Mouse (Mus musculus) midbrain, embryonic 12.5 days (tissue): ENCODE data around the gene Gatad2b. TPM values are rescaled to one million over a fixed set of nuclear protein-coding genes. Genes with fewer than 3 reads are reported as not detected.

Source experiments
- ATAC-seq: fragments of 200-750 bp; cut with Nextera tagmentation; 2 replicates; pipeline ENCODE4 v1.8.0; 2017; ENCODE audit warnings: low read depth, moderate TSS enrichment, moderate library complexity; ENCODE audit not compliant: low FRiP score
- H3K27ac ChIP-seq: fragments of 300-500 bp; sonication (generic); replicated peaks from 2 replicates; pipeline ENCODE4 v1.5.1; 2016; ENCODE audit warnings: mild to moderate bottlenecking
- H3K27me3 ChIP-seq: fragments of 300-500 bp; sonication (generic); 2 replicates; pipeline ENCODE4 v1.6.1; 2016; ENCODE audit warnings: mild to moderate bottlenecking
- H3K36me3 ChIP-seq: fragments of 300-500 bp; sonication (generic); 2 replicates; pipeline ENCODE4 v1.6.1; 2016
- H3K4me1 ChIP-seq: fragments of 300-500 bp; sonication (generic); 2 replicates; pipeline ENCODE4 v1.6.1; 2016
- H3K4me2 ChIP-seq: fragments of 300-500 bp; sonication (generic); replicated peaks from 2 replicates; pipeline ENCODE4 v1.6.1; 2016; ENCODE audit warnings: mild to moderate bottlenecking, moderate library complexity
- H3K4me3 ChIP-seq: fragments of 300-500 bp; sonication (generic); 2 replicates; pipeline ENCODE4 v1.5.1; 2016; ENCODE audit warnings: mild to moderate bottlenecking
- H3K9ac ChIP-seq: fragments of 300-500 bp; sonication (generic); replicated peaks from 2 replicates; pipeline ENCODE4 v1.6.1; 2016; ENCODE audit warnings: mild to moderate bottlenecking, moderate library complexity
- H3K9me3 ChIP-seq: fragments of 300-500 bp; sonication (generic); 2 replicates; pipeline ENCODE4 v1.6.1; 2016; ENCODE audit warnings: mild to moderate bottlenecking
- WGBS: fragments of 180-500 bp; shearing (Covaris S2); methylation state at CpG from one replicate; pipeline ENCODE4 v1.1.7; 2016; 5-methylcytosine and 5-hydroxymethylcytosine counted together
- polyA plus RNA-seq: library from polyadenylated mRNA; unstranded; fragments of >200 nt; fragmentation: Nextera tagmentation; extraction: Ambion mirVana; gene quantifications from 2 replicates; pipeline ENCODE4 v1.2.1, GENCODE M21; 2016

Gatad2b gene
- polyA plus RNA-seq, 1 experiment from 2014 or later, result 15.9 TPM

GRCm38 (mm10) chr3:90371857-90372256 lies 78.9 kb downstream of the Gatad2b start:
- no peak for ATAC-seq
- Histone ChIP-seq H3K9me3 (no peaks in the 10 kb centered on the region), H3K4me2 (no peak overlapping the region), H3K27me3 (no peaks in the 10 kb centered on the region), H3K4me1 (peaks cover 12% of the 10 kb centered on the region; the same call in 1 of the 2 replicates), H3K36me3 (no peaks in the 10 kb centered on the region), H3K27ac (no peak overlapping the region), H3K4me3 (no peak overlapping the region), H3K9ac (no peak overlapping the region)
- 81% methylated on average over 7 of the region's 7 CpGs for WGBS

GRCm38 (mm10) chr3:90372817-90373216 lies 79.8 kb downstream of the Gatad2b start:
- Histone ChIP-seq H3K27ac (no peak overlapping the region), H3K9me3 (no peaks in the 10 kb centered on the region), H3K4me3 (no peak overlapping the region), H3K27me3 (no peaks in the 10 kb centered on the region), H3K36me3 (no peaks in the 10 kb centered on the region), H3K4me1 (peaks cover 12% of the 10 kb centered on the region; the same call in 1 of the 2 replicates), H3K9ac (no peak overlapping the region), H3K4me2 (no peak overlapping the region)
- ATAC-seq, result no peak
- 72% methylated on average over 5 of the region's 5 CpGs for WGBS

- Histone ChIP-seq H3K9me3 (no peaks in the 10 kb centered on the region), H3K4me2 (no peak overlapping the region), H3K4me3 (no peak overlapping the region), H3K4me1 (peaks cover 12% of the 10 kb centered on the region; the same call in 1 of the 2 replicates), H3K27me3 (no peaks in the 10 kb centered on the region), H3K36me3 (no peaks in the 10 kb centered on the region), H3K9ac (no peak overlapping the region), H3K27ac (no peak overlapping the region)
- peak; percentile 77 for ATAC-seq
- 28% methylated on average over 4 of the region's 4 CpGs for WGBS
These were observed 80.6 kb downstream of the Gatad2b start for GRCm38 (mm10) chr3:90373432-90374028.

GRCm38 (mm10) chr3:90374368-90374767 lies 81.4 kb downstream of the Gatad2b start:
- Histone ChIP-seq H3K9ac (no peak overlapping the region), H3K27ac (no peak overlapping the region), H3K27me3 (no peaks in the 10 kb centered on the region), H3K36me3 (no peaks in the 10 kb centered on the region), H3K4me2 (no peak overlapping the region), H3K4me1 (peaks cover 8% of the 10 kb centered on the region; the same call in 1 of the 2 replicates), H3K9me3 (no peaks in the 10 kb centered on the region), H3K4me3 (no peak overlapping the region)
- WGBS, result 86% methylated on average over 4 of the region's 4 CpGs
- no peak for ATAC-seq

GRCm38 (mm10) chr3:90375562-90376246 lies 82.7 kb downstream of the Gatad2b start:
- H3K27me3 ChIP-seq, result no peaks in the 10 kb centered on the region
- peak overlapping the region; percentile 31; the same call in 1 of the 2 replicates for H3K9ac ChIP-seq
- 17% methylated on average over 3 of the region's 3 CpGs for WGBS
- H3K4me3 ChIP-seq, result no peak overlapping the region
- H3K4me2 ChIP-seq, result no peak overlapping the region
- H3K9me3 ChIP-seq, result no peaks in the 10 kb centered on the region
- no peak overlapping the region for H3K27ac ChIP-seq
- H3K36me3 ChIP-seq, result no peaks in the 10 kb centered on the region
- ATAC-seq, result no peak
- H3K4me1 ChIP-seq, result peaks cover 8% of the 10 kb centered on the region; the same call in 1 of the 2 replicates

- Histone ChIP-seq H3K4me2 (no peak overlapping the region), H3K9ac (peak overlapping the region; percentile 31; the same call in 1 of the 2 replicates), H3K4me1 (peaks cover 8% of the 10 kb centered on the region; the same call in 1 of the 2 replicates), H3K36me3 (no peaks in the 10 kb centered on the region), H3K27me3 (no peaks in the 10 kb centered on the region), H3K27ac (no peak overlapping the region), H3K9me3 (no peaks in the 10 kb centered on the region), H3K4me3 (no peak overlapping the region)
- WGBS, result 56% methylated on average over 1 of the region's 1 CpGs
- ATAC-seq, result no peak
These were observed 83.2 kb downstream of the Gatad2b start for GRCm38 (mm10) chr3:90376247-90376585.

GRCm38 (mm10) chr3:90378496-90378895 lies 85.5 kb downstream of the Gatad2b start:
- Histone ChIP-seq H3K9ac (no peak overlapping the region), H3K27me3 (no peaks in the 10 kb centered on the region), H3K36me3 (no peaks in the 10 kb centered on the region), H3K9me3 (no peaks in the 10 kb centered on the region), H3K27ac (no peak overlapping the region), H3K4me2 (no peak overlapping the region), H3K4me3 (no peak overlapping the region), H3K4me1 (peaks cover 8% of the 10 kb centered on the region; the same call in 1 of the 2 replicates)
- no peak for ATAC-seq
- WGBS, result 90% methylated on average over 5 of the region's 5 CpGs

GRCm38 (mm10) chr3:90381727-90382126 lies 88.7 kb downstream of the Gatad2b start:
- Histone ChIP-seq H3K4me2 (no peak overlapping the region), H3K9ac (0 out of 2 replicates have a peak overlapping the region, but pooled peaks have one; percentile 24), H3K9me3 (no peaks in the 10 kb centered on the region), H3K36me3 (peaks cover 7% of the 10 kb centered on the region; the same call in 1 of the 2 replicates), H3K27me3 (no peaks in the 10 kb centered on the region), H3K27ac (no peak overlapping the region), H3K4me1 (no peaks in the 10 kb centered on the region), H3K4me3 (no peak overlapping the region)
- ATAC-seq, result no peak
- 72% methylated on average over 11 of the region's 11 CpGs for WGBS

GRCm38 (mm10) chr3:90383690-90384089 lies 90.7 kb downstream of the Gatad2b start:
- H3K36me3 ChIP-seq, result peaks cover 10% of the 10 kb centered on the region; the same call in 1 of the 2 replicates
- peaks cover 8% of the 10 kb centered on the region for H3K4me1 ChIP-seq
- 89% methylated on average over 4 of the region's 4 CpGs for WGBS
- H3K27me3 ChIP-seq, result peaks cover 8% of the 10 kb centered on the region; the same call in 1 of the 2 replicates
- no peaks in the 10 kb centered on the region for H3K9me3 ChIP-seq
- no peak overlapping the region for H3K9ac ChIP-seq
- no peak overlapping the region for H3K4me3 ChIP-seq
- H3K4me2 ChIP-seq, result no peak overlapping the region
- ATAC-seq, result no peak
- no peak overlapping the region for H3K27ac ChIP-seq

GRCm38 (mm10) chr3:90384851-90385375 lies 91.9 kb downstream of the Gatad2b start:
- no peak overlapping the region for H3K4me3 ChIP-seq
- H3K4me1 ChIP-seq, result peaks cover 21% of the 10 kb centered on the region
- H3K9ac ChIP-seq, result no peak overlapping the region
- H3K27me3 ChIP-seq, result peaks cover 13% of the 10 kb centered on the region; the same call in 1 of the 2 replicates
- WGBS, result 77% methylated on average over 7 of the region's 7 CpGs
- H3K36me3 ChIP-seq, result peaks cover 10% of the 10 kb centered on the region; the same call in 1 of the 2 replicates
- no peaks in the 10 kb centered on the region for H3K9me3 ChIP-seq
- no peak overlapping the region for H3K4me2 ChIP-seq
- H3K27ac ChIP-seq, result no peak overlapping the region
- ATAC-seq, result no peak

- WGBS, result 95% methylated on average over 10 of the region's 10 CpGs
These were observed 93.8 kb downstream of the Gatad2b start for GRCm38 (mm10) chr3:90386817-90387216.

GRCm38 (mm10) chr3:90387483-90387882 lies 94.5 kb downstream of the Gatad2b start:
- no peaks in the 10 kb centered on the region for H3K9me3 ChIP-seq
- no peak overlapping the region for H3K4me3 ChIP-seq
- no peak for ATAC-seq
- no peak overlapping the region for H3K27ac ChIP-seq
- peaks cover 27% of the 10 kb centered on the region for H3K36me3 ChIP-seq
- H3K9ac ChIP-seq, result no peak overlapping the region
- WGBS, result 73% methylated on average over 11 of the region's 11 CpGs
- peaks cover 31% of the 10 kb centered on the region for H3K4me1 ChIP-seq
- H3K4me2 ChIP-seq, result no peak overlapping the region; the same call in 1 of the 2 replicates
- H3K27me3 ChIP-seq, result peaks cover 18% of the 10 kb centered on the region; the same call in 1 of the 2 replicates

More at GRCm38 (mm10) chr3:90386817-90387216, 93.8 kb downstream of the Gatad2b start:
- Histone ChIP-seq H3K4me3 (no peak overlapping the region), H3K27ac (no peak overlapping the region), H3K27me3 (peaks cover 18% of the 10 kb centered on the region; the same call in 1 of the 2 replicates), H3K4me2 (no peak overlapping the region), H3K36me3 (peaks cover 21% of the 10 kb centered on the region), H3K9me3 (no peaks in the 10 kb centered on the region), H3K4me1 (peaks cover 31% of the 10 kb centered on the region), H3K9ac (no peak overlapping the region)
- no peak for ATAC-seq
